Mouse (Mus musculus): Measurements from ENCODE around the gene Cit.

Cit gene

DNA sequence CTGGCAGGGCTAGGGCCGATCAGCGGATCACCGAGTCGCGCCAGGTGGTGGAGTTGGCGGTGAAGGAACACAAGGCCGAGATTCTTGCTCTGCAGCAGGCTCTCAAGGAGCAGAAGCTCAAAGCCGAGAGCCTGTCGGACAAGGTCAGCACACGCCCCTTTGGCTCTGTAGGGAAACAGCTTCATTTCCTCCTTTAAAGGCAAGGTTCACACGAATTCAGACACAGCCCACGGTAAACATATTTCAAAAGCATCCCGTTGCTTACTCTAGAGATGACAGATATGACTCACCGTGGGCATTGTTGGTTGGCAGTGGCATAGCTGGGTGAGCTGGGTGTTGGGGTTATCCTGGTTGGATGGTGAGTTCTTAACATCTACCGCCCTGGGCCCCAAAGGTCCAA is 126.2 kb downstream of the Cit start:
- DNase-seq (ENCODE audit: low spot score): no peak

DNA sequence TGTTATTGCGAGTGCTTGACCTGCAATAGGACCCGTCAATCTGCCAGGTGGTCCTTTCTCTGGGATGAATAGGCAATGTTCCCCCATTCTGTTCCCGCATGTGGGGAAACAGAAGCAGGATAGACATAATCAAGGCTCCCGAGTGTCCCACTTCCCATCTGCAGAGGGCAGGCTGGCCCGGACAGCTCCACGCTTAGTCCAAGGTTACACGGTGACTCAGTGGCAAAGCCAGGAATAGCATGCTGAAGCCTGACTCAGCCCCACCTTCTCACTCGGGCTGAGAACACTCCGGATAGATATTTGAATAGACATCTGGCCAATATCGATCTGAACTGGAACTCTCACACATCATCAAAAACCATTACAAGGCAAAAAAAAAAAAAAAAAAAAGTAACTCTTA is 130.6 kb downstream of the Cit start:
- DNase-seq (ENCODE audit: low spot score): no peak

DNA sequence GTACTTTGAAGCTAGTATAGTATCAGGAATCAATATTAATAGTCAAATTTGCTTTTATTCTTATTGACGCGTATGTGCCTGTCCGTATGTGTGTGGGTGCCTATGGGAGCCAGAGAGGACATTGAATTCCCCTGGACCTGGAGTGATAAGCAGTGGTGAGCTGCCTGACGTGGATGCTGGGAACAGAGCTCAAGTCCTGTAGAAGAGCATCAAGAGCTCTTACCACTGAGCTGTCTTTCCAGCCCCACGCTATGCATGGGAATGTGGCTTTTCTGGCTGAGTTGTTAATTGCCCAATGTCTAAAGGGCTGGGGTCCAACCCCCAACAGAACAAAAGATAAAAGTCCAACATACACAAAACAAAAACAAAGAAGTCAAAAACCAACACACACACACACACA is 131.4 kb downstream of the Cit start:
- no peak for DNase-seq (ENCODE audit: low spot score)

DNA sequence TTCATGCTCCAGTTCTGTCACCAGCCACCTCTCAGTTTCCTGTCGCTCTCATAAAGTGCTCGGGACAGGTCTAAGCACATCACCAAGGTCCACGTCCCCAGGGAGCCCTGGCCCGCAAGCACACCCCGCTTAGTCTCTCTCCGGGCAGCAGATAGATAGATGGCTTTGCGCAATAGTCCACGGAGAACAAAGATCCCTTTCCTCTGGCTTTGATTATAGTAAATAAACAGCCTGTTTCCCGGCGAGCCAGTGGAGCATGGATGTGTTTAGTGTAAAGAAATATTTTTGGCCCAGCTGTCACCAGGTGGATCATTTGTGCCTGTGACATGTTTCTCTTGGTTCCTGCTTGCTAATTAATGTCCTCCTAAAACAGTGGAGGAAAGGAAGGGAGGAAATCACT is 132.2 kb downstream of the Cit start:
- no peak for DNase-seq (ENCODE audit: low spot score)

DNA sequence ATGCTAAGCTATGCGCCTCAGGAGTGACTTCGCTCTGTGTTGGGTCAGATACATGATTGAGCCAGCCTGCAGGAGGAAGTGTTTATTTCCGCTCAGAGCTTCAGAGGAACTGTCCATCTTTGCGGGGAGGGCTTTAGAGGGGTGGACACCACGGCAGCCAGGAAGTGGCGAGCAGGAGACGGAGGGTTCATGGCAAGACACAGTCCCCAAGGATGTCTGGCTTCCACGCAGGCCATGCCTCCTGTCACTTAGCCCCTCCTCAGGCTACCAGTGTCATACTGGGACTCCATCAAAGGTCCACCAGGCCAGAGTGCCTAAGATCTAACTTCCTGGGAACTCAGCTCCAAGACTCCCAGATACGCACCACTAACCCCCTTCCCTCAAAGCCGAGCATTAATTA is 132.7 kb downstream of the Cit start:
- DNase-seq (ENCODE audit: low spot score): no peak

DNA sequence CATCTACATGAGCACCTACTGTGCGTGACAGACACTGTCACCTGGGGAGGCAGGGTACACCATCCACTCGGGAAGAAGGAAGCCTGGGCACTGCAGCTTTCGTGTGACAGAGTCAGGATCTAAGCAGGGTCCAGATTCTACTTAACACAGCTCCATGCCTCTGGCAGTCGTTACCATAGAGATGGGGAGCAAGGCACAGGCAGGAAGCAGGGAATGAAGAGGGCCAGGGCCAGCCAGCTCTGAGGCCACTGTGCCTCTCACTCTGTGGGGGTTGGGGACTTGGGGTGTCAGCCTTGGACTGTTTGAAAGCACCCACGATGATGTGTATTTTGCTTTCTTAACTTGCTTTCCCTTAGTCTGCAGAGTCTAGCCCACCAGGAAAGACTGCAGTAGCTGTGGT is 133.2 kb downstream of the Cit start:
- no peak for DNase-seq (ENCODE audit: low spot score)

DNA sequence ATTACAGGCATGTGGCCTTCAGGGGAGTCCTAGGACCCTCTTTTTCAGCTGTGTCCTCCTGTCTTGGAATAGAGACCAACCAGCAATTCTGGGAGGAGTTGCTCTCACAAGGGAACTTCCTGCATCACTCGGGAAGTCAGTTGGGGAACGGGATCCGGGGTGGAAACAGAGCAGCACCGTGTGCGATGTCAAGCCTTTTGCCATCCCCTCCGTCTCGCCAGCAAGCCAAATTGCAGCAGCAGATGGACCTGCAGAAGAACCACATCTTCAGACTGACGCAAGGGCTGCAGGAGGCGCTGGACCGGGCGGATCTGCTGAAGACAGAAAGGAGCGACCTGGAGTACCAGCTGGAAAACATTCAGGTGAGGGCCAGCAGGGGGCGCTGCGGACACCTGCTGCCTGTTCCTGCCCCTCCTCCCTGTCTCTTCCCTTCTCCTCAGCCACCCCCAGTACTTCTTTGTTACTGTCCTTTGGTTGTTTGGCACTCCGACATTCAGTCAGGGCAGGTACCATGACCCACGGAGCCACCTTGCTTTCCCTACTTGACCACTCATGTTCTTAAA is 134.1 kb downstream of the Cit start:
- no peak for DNase-seq (ENCODE audit: low spot score)

DNA sequence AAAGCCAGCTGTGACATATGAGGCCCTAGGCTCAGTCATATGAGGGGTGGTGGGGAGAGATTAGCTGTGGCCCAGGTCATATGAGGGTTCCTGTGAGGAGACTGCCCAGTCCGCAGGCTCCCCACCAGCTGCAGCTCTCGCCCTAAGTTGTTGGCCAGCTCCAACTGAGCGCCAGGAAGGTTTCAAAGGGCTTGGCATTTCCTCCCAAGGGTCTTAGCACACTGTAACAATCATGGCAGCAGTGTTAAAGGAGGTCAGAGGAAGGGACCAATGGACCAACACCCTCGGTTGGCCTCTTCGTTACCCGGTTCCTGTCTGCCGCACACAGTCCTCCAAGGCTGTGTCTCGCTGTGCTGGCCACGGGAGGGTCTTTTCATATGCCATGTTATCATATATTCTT is 135.5 kb downstream of the Cit start:
- DNase-seq (ENCODE audit: low spot score): no peak

DNA sequence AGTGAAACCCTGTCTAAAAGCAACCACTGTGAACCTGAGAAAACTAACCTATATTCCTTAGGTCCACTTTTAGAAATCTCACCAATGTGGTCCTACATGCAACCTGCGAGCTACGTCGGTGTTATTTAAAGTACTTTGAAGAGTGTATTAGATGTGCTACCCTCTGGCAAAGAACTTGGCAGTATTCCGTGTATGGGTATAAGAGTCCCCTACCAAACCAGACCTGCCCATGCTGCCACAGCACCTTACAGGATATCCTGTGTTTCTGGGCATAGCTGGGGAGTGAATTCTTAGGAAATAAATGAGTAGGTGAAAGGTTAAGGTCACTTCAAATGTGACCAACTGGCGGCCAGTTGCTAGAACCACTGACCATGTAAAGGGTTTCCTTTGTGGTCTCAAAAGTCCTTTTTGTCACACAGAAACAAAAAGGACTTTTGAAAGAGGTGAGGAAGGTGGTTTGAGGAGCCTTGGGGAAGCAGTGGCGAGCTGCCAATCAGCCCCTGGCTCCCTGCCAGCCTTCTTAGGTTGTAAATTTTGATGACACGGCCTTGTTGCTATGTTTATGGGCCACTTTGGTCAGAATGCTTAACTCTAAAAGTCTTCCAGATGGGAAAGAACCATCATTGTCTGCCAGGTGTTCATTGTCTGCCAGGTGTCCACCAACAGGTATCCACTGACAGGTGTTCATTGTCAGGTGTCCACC is 137.7 kb downstream of the Cit start:
- no peak for DNase-seq (ENCODE audit: low spot score)

DNA sequence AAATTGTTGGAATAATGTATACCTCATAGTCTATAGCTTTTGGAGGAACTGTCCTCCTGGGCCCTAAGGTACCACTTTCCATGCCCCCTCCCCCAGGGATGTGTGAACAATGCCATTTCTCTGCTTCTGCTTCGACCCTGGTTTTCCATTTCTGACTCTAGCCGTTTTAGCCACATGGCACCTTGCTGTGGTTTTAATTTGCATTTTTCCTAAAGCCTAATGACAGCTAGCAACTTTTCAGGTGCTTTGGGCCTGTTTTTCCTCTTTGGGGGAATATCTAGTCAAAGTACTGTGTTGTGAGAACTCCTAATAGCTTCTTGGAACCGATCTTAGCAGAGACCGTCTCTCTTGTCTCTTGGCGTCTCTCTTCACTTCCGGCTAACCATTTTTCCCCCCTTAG is 139.3 kb downstream of the Cit start:
- no peak for DNase-seq (ENCODE audit: low spot score)

DNA sequence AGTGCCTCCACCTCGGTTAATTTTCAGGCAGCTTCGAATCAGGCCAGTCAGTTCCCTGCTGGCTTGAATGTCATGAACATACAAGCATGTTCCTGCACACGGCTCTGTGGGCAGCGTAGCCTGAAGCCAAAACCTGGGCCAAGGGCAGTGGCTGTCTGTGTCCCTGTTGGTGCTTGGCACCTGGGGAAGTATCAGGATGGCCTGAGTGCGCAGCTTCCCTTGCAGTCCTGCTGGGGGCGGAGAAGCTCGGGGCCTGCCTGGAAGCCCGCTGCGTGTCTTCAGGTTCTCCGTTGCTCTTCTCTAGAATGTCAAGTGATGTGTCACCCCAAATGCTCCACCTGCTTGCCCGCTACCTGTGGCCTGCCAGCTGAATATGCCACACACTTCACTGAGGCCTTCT is 140.0 kb downstream of the Cit start:
- no peak for DNase-seq (ENCODE audit: low spot score)

DNA sequence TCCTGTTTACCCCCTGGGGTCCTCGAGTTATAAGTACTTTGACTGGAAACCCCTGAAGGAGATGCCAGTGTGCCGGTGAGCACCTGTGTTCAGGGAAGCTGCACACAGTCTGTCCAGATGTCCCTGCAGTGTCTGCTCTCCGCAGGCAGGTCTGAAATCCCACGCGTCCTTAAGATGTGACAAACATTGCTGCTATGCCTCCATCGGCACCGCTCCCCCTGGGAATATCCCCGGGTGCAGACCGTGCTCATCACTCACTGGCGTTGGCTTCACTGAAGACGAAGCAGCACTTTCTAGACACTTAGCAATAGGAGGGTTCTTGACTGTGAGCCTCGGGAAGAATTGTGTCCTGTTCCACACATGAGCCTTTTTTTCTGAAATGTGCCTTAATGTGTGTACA is 142.2 kb downstream of the Cit start:
- no peak for DNase-seq (ENCODE audit: low spot score)

DNA sequence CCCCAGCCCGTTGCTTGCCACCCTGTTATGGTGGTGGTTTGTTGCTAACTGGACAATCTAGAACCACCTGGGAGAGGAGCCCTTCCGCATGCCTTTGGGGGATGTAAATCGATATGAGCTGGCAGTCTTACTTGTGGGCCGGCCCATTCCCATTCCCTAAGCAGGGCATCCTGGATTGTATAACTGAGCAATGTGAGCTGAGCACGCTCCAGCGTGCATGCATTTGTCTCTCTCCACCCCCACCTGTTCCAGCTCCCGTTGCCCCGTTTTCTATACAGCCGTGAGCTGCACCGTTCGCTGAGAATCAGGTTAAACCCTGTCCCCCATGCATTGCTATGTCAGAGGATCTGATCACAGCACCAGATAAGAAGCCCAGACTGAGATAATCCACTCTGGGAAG is 146.6 kb downstream of the Cit start:
- DNase-seq (ENCODE audit: low spot score): no peak

DNA sequence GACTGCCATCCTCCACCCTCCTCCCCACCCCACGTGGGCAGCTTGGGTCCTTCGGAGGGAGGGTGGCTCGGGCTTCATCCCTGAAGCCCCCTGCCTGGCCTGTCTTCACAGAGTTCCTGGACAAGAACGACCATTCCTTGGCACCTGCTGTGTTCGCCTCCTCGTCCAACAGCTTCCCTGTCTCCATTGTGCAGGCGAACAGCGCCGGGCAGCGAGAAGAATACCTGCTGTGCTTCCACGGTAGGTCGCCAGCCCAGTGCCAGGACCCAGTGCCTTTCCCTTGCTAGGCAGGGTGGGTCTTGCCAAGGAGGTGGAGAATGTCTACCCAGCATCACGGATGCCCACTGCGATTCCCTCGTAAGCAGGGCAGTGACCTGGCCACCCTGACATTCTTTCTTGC is 149.0 kb downstream of the Cit start:
- DNase-seq (ENCODE audit: low spot score): no peak

DNA sequence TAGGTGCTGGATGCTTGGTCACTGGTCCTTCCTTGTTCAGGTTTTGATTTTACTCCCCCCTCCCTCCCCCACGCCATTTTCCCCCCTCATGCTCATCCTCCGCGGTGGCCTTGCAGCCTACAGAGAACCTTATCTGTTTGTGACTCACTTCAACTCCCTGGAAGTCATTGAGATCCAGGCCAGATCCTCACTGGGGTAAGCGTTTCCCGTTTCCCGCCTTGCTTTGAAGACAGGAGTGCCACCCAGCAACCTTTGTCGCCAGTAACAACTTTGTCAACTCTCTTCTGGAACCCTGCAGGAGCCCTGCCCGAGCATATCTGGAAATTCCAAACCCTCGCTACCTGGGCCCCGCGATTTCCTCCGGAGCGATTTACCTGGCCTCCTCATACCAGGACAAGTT is 152.3 kb downstream of the Cit start:
- no peak for DNase-seq (ENCODE audit: low spot score)

DNA sequence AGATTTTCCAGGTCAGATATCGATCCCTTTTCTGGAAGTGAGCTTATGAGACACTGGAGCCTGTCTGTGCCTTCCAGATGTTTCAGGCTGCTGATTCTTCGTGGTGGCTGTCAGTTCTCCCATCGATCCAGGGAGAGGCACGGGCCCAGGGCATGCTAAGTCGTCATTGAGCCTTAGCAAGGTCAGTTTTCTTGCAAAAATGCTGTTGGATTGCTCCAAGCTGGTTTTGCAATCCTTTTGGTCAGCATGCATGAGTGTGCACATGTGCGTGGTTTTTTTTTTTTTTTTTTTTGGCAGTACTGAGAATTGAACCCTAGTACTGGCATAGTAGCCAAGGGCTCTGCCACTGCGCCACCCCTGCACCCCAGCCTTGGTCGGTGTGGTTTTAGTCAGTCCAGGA is 158.1 kb downstream of the Cit start:
- no peak for DNase-seq (ENCODE audit: low spot score)

DNA sequence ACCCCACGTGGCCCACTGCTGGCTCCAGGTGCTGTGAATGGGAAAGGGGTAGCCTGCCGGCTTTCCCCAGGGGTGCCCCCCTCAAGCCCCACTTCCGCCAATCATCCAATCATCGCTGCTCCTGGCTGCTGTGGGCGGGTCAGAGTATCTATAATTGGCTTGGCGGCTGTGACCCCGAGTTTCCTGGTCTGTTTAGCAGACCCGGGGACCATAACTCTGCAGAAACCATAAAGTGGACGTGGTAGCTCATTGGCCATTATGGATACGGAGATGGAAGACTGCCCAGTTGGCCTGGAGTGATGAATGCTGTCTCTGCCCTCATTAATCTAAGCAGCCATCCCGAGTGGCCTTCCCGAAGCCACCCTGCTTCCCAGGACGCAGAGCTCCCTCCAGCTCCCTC is 158.7 kb downstream of the Cit start:
- DNase-seq (ENCODE audit: low spot score): no peak

DNA sequence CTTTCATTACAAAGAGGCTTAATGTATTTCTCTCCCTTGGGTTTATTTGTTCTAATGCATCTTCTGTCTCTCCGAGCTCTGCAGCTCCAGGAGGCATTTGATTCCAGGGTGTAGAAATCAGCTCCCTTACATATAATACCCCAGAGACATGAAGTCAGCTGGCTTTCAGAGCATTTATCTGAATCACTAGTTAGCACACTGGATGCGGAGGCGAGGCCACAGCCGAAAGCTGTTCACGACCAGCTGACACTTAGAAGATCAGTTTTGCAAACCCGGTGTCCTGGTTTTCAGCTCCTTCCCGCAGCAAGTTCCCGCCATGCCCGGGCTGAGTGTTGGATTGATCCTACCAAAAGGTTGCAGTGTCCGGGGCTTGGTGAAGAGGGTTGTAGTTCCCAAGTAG is 159.2 kb downstream of the Cit start:
- no peak for DNase-seq (ENCODE audit: low spot score)

DNA sequence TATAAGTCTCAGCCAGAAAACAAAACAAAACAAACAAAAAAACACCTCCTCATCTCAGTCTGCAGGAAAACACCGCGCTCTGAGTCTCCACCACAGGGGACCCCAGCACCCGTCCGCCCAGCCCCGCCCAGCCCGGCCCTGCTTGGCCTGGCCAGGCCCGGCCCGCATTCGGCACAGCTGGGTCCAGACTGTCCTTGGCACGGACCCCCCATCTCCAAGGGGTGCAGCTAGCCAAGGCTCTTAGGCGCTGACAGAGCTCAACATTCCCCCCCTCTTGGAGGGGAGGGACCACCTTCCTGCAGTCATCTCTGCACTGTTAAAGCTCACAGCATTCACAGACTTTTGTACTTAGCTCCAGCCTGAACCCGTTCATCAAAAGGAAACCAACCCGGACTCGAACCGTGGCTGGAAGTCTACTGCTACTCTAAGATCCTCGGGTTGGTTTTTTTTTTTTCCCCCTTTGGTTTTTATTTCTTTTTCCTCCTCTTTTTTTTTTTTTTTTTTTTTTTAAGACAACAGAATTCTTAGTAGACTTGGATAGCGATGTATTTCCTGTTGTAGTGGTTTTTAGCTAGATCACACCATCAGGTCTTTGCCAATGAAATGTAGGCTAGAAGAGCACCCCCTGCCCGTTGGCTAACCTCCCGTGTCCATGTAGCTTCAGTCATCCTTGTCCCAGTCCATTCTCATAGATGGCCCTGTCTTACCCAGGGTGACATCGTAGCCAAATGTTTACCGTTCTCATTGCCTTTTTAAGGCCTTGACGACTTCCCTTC is 161.4 kb downstream of the Cit start:
- no peak for DNase-seq (ENCODE audit: low spot score)

DNA sequence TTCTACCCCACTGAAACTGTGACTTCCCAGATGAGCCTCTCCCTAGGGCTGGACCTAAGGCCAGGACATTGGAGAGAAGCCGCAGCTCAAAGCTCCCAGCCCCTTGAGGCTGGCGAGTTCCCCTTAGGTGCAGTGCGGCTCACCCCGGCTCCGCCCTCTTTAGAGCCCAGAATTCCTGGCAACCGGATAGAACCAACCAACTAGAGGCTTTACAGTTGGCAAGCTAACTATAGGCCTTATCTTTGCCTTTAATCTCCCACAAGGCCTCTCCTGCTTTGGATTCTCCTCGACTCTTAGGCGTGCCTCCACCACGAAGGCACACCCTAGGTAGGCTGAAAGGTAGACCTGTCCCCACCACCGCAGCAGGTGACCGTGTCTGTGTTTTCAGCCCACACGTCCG is 162.6 kb downstream of the Cit start:
- DNase-seq (ENCODE audit: low spot score): no peak

DNA sequence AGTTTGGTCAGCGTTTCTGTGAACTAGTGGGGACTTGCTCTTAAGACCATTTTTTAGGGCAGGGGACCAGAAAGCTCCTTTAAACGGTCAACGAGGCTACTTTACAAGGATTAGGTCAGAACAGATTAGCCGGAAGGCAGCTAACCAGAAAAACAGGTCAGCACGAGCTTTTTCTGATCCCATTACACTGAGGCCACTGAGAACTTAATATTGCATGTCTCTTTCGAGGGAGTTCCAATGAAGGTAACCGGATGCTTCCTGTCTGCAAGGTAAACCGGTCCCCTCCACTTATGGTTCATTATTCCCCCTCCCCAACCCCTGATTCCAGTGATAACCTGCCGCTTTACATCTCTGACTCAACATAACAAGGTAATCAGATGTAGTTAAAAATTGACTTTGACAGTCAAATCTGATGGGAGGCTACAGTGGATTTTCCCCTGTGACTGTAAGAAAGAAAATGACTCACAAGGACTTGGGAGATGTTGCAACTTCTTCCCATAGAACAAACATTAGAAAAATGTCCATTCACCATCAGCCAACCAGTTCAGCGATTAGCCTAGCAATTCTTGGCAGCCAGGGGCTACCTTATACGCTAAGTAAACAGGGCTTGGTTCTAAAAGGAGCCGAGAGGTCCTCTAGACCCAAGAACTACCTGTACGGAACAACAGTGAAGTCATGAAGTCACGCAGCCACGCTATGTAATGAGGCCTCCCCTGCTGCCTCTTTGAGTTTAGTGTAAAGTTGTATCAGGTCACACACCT is 164.2 kb downstream of the Cit start:
- DNase-seq (ENCODE audit: low spot score): no peak

DNA sequence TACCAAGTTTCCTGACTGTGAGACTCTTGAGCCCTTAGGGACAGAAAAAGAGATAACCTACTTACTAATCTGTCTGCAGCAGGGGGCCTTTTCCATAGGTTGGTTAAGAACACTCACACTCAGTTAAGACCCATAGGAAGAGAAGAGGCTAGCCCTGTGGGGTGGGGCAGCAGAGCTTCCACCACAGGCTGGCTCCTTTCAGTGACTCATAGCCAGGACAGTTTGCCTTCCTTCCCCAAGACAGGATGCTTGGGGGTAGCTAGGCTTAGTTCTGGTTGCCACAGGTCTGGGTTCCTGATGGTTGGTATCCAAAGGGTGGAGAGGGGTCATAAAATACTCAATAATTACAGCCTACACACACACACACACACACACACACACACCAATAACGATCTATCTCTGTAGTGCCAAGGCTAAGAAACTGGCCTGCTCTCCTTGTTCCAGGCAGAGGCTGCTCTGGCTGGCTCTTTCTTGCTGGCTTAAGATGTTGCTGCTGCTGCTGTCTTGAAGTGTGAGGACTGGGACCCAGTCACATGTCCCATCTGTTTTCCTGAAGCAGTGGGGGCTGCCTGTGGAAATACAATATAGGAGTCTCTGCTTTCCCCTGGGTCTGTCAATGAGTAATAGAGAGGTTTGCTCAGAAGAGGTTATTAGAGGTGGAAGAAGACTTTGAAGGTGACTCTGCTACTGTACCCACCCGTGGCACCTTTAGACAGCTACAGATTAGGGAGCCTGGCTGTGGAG is 165.0 kb downstream of the Cit start:
- DNase-seq (ENCODE audit: low spot score): no peak

All from ovary, adult 18-20 months (tissue).